Mouse (Mus musculus) gastrocnemius, postnatal 14 days (tissue): ENCODE data around the gene Gm6993. TPM values are rescaled to one million over a fixed set of nuclear protein-coding genes. Genes with fewer than 3 reads are reported as not detected.

Source experiments
- total RNA-seq, 2 experiments: library from RNA; stranded (reverse); gene quantifications; 2 replicates each; pipeline ENCODE4 v1.2.3; 2021

The Gm6993 gene
- total RNA-seq, 2 experiments from 2014 or later, result not detected

Other genes starting within 250 kb of the Gm6993 start
- gene Fam110c, start 166.9 kb upstream of the Gm6993 start, total RNA-seq, result not detected
- 100 to 1,000 TPM; 102 to 120 TPM for gene Lamb1, start 24.5 kb downstream of the Gm6993 start, total RNA-seq
- 100 to 1,000 TPM; 181 to 227 TPM for gene Dld, start 110.7 kb downstream of the Gm6993 start, total RNA-seq
- gene Slc26a3, start 150.1 kb downstream of the Gm6993 start, total RNA-seq, result not detected